Mouse (Mus musculus): ENCODE measurements around the gene Gm4187.
"Not testable (repeated sequence)": the region's sequence is repeated elsewhere in the genome, so short reads cannot be mapped to it uniquely, and the experiment has no call there.

Gm4187 gene

DNA sequence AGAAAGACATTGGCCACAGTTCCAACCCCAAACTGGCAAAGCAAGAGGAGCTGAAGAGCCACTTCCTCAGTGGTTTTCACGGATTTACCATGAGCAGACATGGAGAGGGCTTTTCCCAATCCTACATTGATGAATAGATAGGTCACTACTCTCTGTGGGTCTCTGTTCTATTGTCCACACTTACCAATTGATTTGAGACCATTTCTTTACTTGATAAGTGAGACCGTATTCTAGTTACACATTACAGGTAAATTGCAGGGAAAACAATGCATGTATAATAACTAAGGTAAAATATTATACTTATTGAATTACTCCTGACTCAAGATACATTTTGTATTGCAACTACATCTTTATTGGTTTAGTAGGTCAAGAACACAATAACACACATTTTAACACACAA is at the start of gene Gm4187:
Gene Gm4187 (minus strand): TSS at position 101 of the 400 bp plus-strand sequence.
- DNase-seq (ENCODE audit: low spot score in 2 of 2), result not testable (repeated sequence)

DNA sequence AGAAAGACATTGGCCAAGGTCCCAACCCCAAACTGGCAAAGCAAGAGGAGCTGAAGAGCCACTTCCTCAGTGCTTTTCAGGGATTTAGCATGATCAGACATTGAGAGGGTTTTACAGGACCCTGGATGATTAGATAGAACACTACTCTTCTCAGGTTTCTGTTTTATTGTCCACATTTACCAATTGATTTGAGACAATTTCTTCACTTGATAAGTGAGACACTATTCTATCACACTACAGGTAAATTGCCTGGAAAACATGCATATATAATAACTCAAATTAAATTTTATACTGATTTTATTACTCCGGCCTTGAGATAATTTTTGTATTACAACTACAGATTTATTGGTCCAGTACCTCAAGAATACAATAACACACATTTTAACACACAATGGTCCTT is 41.4 kb upstream of the Gm4187 start, which contains the start of gene Gm8660:
Gene Gm8660 (minus strand): TSS at position 101 of the 400 bp plus-strand sequence.
- DNase-seq (ENCODE audit: low spot score in 2 of 2), result not testable (repeated sequence)

All from left cerebral cortex, adult 9 months (tissue).